Mouse (Mus musculus) left cerebral cortex, adult 2 months (tissue): Measurements from ENCODE around the gene Arl15. TPM values are rescaled to one million over a fixed set of nuclear protein-coding genes. Genes with fewer than 3 reads are reported as not detected.

Source experiments
- DNase-seq, 2 experiments: peaks; one replicate each; pipeline ENCODE4 v3.0.0; 2021 to 2022; ENCODE audit warnings: low spot score in 2 of 2, mixed read lengths in 1 of 2; ENCODE audit errors: extremely low spot score in 1 of 2
- H3K27ac ChIP-seq: fragments of 200-600 bp; 2 replicates; pipeline ENCODE4 v1.8.1; 2022
- H3K4me3 ChIP-seq: fragments of 200-600 bp; 2 replicates; pipeline ENCODE4 v1.8.1; 2022
- CTCF ChIP-seq: fragments of 200-600 bp; IDR thresholded peaks from 2 replicates; pipeline ENCODE4 v1.8.1; 2022; ENCODE audit warnings: antibody characterized with exemption, mild to moderate bottlenecking, moderate library complexity
- intact Hi-C: fragments of 180-260 bp; cut with DNase I; formaldehyde crosslinking; loops from one replicate; pipeline ENCODE4 v1.15.1; 2025
- total RNA-seq, 2 experiments: library from RNA; stranded (reverse); gene quantifications; 2 replicates each; pipeline ENCODE4 v1.2.3; 2021

Arl15 gene
- total RNA-seq, 2 experiments from 2014 or later: 34.2 to 35.5 TPM

GRCm38 (mm10) chr13:113882959-113883358, 88.7 kb downstream of the Arl15 start:
- intact Hi-C loops: loop anchor here (10.0 kb wide), 1 partner anchor 502 kb away; the partner anchor contains the start of gene Ndufs4
- Histone ChIP-seq H3K4me3 (no peak overlapping the region), H3K27ac (no peak overlapping the region)
- no peak for TF ChIP-seq CTCF
- no peak for DNase-seq

GRCm38 (mm10) chr13:113887090-113887489, 92.8 kb downstream of the Arl15 start:
- H3K27ac ChIP-seq: no peak overlapping the region
- DNase-seq: no peak
- no peak overlapping the region for H3K4me3 ChIP-seq
- no peak for TF ChIP-seq CTCF
- intact Hi-C loops: loop anchor here (10.0 kb wide), 1 partner anchor 498 kb away; the partner anchor contains the start of gene Ndufs4

DNA sequence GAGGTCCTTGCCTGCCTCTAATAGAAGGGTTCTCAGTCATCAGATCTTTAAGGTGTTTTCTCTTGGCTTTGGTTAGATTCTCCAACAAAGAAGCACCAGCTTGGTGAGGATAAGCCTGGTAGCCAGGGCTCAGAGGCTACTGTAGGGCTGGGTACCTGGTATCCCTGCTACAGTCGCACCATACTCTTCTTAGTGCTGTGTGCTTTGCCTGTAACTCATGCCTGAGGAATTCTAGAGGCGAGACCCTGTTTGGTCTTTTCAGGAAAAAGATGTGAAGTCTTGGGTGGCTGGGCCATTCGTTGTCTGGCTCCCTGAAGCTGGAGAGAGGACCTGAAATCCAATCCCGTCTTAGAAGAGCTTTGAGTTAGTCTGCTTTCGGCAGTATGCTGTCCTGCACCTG, 93.8 kb downstream of the Arl15 start:
- Histone ChIP-seq H3K4me3 (no peak overlapping the region), H3K27ac (no peak overlapping the region)
- intact Hi-C loops: loop anchor here (10.0 kb wide), 1 partner anchor 497 kb away; the partner anchor contains the start of gene Ndufs4
- TF ChIP-seq CTCF: no peak
- no peak for DNase-seq

DNA sequence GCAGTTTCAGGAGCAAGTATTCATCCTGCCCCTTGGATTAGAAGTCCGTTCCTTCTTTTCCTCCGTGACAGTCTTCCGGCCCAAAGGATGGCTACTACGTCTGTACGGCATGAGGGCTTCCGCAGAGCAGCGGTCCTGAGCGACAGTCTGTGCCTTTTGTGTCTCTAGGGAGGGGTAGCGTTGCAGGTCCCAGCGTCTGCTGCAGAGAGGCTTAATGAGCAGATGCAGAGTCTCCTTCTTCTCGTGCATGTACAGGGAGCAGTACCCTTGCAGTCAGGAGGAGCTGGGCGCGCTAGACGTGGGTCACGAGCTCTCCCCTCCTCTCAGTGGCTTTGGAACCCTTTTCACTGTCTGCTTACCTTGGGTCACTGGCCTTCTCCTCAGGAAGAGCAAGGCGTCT, 94.4 kb downstream of the Arl15 start:
- intact Hi-C loops: loop anchor here (10.0 kb wide), 1 partner anchor 496 kb away; the partner anchor contains the start of gene Ndufs4
- TF ChIP-seq CTCF: no peak
- Histone ChIP-seq H3K27ac (no peak overlapping the region), H3K4me3 (no peak overlapping the region)
- DNase-seq: no peak

DNA sequence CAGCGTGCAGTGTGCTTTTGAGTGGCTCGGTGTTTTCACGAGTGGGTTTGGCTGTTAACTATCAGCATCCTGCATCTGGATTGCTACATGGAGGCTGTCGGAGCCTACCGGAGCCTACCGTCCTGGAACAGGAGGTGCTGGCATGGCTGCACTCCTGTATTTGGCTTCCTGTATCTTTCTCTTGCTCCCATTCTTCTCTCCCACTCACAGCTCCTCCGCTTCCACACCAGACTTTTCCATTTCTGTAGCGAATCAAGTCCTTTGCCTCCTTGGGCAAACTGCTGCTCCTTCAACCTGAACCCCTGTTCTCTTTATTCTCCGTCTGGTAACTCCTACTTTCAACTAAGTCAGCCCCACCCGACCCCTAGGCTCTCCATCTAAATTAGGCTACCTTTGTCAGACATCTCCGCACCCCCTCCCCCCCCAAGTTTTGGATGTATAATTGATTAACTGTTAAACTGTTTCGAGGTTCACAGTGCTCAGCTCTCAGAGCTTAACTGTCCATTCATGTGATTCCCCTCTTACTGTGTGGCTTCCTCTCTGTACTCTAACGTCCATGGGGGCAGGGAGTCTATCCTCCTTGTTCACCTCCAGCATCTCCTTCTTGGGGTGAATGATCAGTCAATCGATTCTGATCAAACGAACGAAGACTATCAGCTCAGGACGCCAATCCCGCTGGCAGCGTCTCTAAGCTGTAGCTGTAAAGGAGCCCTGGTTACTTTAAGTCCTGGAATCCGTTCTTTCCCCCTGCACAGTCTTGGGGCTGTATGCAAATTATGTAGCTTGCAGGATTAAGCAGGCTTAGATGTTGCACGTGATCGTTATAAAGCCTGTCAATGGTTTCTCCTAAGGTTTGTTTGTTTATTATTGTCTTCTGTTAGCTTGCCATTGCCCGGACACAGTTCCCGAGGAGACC, 95.1 kb downstream of the Arl15 start:
- intact Hi-C loops: loop anchor here (10.0 kb wide), 1 partner anchor 495 kb away; the partner anchor contains the start of gene Ndufs4
- Histone ChIP-seq H3K27ac (no peak overlapping the region), H3K4me3 (no peak overlapping the region)
- no peak for TF ChIP-seq CTCF
- DNase-seq: no peak

DNA sequence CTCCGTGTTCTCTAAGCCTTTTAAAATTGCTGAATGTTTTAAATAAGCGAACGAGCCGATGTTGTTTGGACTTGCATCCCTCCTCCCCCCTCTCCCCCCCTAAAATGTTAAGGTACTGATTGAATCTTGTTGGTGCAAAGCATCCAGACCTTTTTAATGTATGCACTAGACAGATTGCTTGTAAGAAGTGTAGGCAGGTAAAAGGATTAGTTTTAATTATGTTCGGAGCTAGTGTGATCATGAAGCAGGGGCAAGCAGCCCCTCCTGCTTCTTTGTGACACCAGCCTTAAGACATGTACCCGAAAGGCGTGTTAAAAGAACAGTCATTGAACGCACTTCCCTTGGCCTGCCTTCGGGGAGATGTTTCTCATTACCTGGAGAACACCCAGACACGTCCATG, 102.4 kb downstream of the Arl15 start:
- Histone ChIP-seq H3K27ac (no peak overlapping the region), H3K4me3 (no peak overlapping the region)
- intact Hi-C loops: no loop called here
- no peak for TF ChIP-seq CTCF
- no peak for DNase-seq

GRCm38 (mm10) chr13:113897498-113897897, 103.2 kb downstream of the Arl15 start:
- no peak for DNase-seq
- no peak overlapping the region for H3K4me3 ChIP-seq
- intact Hi-C loops: no loop called here
- H3K27ac ChIP-seq: no peak overlapping the region
- TF ChIP-seq CTCF: no peak

DNA sequence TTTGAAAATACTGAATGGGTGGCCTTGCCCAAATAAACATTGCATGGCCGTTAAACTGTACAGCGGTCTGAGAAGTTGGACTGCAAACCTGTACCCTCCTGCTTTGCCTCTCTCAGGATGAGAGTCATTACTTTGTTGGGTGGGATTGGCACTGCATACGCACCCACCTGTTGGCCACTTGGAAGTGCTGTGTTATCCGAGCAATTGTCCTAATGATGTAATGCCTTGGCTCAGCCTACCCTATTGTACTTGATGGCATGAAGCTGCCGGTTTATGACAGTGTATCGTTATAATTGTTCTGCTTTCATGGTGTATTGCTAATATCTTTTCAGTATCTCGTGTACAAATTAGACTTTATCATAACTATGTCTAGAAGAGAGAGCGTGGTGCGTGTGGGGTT, 103.6 kb downstream of the Arl15 start:
- H3K4me3 ChIP-seq: no peak overlapping the region
- no peak overlapping the region for H3K27ac ChIP-seq
- no peak for DNase-seq
- no peak for TF ChIP-seq CTCF
- intact Hi-C loops: no loop called here

GRCm38 (mm10) chr13:113901001-113901545, 106.8 kb downstream of the Arl15 start:
- DNase-seq: no peak
- intact Hi-C loops: no loop called here
- no peak overlapping the region for H3K4me3 ChIP-seq
- TF ChIP-seq CTCF: no peak
- H3K27ac ChIP-seq: no peak overlapping the region

DNA sequence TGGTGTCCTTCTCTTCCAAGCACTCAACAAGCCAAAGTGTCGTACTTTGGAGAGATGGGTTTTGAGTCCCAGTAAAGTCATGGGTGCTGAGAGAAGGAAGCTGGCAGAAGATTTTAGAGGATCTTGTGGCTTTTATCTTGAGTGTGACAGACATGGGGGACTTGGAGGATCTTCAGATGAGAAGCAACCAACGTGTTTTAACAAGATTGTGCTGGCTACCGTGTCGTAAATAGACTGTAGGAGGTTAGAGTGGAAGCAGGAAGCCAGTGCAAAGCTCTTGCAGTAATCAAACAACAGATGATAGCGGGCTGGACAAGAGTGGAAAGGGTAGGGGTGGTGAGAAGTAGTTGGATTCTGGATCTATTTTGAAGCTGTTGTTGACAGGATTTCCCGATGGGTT, 109.0 kb downstream of the Arl15 start:
- H3K4me3 ChIP-seq: no peak overlapping the region
- DNase-seq: no peak
- H3K27ac ChIP-seq: no peak overlapping the region
- no peak for TF ChIP-seq CTCF
- intact Hi-C loops: no loop called here

DNA sequence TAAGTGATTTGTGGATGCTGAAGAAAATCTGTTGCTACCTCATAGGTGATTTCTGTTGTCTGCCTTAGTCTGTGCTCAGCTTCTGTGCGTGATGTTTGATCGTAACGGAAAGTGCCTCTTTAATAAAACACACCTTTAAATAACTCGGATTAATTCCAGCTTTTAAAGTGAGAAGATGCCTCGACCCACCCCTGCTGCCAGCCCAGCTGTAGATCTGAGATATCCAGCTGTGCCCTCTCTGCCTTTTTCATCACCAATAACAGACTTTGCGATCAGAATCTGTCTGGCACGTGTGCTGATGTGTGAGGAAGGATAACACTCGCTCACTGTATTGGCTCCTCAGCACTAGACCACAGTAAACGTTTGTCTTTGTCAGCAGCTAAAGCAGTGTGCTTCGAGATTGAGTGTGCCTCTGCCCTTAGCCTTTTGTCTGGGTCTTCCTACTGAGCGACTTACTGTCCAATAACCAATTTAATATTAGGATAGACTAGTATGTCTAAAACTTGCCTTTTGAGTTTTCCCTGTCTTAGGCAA, 117.7 kb downstream of the Arl15 start:
- intact Hi-C loops: no loop called here
- TF ChIP-seq CTCF: no peak
- no peak overlapping the region for H3K27ac ChIP-seq
- DNase-seq: no peak
- H3K4me3 ChIP-seq: no peak overlapping the region

GRCm38 (mm10) chr13:113914551-113914971, 120.3 kb downstream of the Arl15 start:
- no peak for DNase-seq
- no peak for TF ChIP-seq CTCF
- H3K4me3 ChIP-seq: no peak overlapping the region
- intact Hi-C loops: no loop called here
- H3K27ac ChIP-seq: no peak overlapping the region
